Mouse (Mus musculus) cerebellum, adult 8-10 months (tissue): ENCODE measurements at regions not wholly inside any gene's neighbourhood (a gene's known extent, or its start where the extent isn't known, plus 50 kb on each side); places are given as distances from the start of the nearest gene placed in this dataset.
A peak's percentile ranks its signal among the peaks of the same experiment; 100 is the strongest.

Source experiments
- DNase-seq: peaks from one replicate; pipeline ENCODE4 v3.0.0; 2022

- no peak for DNase-seq
Observed at GRCm38 (mm10) chr11:65638211-65638610, 149.9 kb downstream of the Map2k4 start.

GRCm38 (mm10) chr11:65637206-65637605, 150.9 kb downstream of the Map2k4 start:
- no peak for DNase-seq

GRCm38 (mm10) chr11:65635307-65635706, 152.8 kb downstream of the Map2k4 start:
- DNase-seq, result no peak

DNA sequence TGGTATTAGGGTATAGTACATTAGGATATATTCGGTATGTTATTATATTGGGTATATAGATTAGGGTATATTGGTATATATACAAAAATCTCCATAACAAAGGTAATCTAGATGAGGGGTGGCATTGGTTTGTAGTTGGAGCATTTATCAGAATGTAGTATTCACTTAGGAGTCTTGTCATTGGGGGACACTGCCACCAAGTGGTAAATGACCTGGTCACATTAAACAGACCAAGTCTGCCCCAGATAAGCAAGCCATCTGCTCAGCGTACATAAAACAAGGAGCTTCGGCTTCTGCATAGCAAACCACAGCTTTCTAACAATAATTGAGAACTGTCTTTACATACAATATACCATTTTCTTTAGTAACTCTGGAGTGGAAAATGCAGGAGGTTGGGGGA, 156.9 kb downstream of the Map2k4 start:
- DNase-seq, result peak; percentile 37

- DNase-seq, result no peak
Observed at GRCm38 (mm10) chr11:65630436-65630835, 157.7 kb downstream of the Map2k4 start.

GRCm38 (mm10) chr11:65629320-65629719, 158.8 kb downstream of the Map2k4 start:
- no peak for DNase-seq

- no peak for DNase-seq
Observed at GRCm38 (mm10) chr11:65618976-65619375, 169.1 kb downstream of the Map2k4 start.

- DNase-seq, result no peak
Observed at GRCm38 (mm10) chr11:65610536-65610935, 177.6 kb downstream of the Map2k4 start.

- DNase-seq, result no peak
Observed at GRCm38 (mm10) chr11:65609056-65609455, 179.0 kb downstream of the Map2k4 start.

- no peak for DNase-seq
Observed at GRCm38 (mm10) chr11:65597298-65598076, 190.6 kb downstream of the Map2k4 start.

DNA sequence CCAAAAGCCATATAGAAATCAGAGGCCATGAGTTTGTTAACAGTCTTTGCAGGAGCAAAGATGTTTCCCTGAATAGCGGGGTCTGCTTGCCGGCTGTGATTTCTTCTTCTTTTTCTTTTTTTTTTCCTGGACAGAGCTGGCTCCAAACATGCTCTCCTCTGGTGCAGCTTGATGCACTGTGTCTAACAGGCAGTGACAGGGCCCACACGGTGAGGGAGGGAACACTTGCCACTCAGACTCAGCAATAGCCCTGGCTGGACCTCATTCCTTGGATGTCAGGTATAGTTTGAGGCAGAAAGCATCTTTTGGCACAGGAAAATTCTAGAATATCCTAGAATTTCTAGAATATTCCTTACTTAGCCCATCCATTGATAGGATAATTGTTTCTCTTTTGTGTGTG, 199.6 kb downstream of the Map2k4 start:
- DNase-seq, result peak; percentile 22

DNA sequence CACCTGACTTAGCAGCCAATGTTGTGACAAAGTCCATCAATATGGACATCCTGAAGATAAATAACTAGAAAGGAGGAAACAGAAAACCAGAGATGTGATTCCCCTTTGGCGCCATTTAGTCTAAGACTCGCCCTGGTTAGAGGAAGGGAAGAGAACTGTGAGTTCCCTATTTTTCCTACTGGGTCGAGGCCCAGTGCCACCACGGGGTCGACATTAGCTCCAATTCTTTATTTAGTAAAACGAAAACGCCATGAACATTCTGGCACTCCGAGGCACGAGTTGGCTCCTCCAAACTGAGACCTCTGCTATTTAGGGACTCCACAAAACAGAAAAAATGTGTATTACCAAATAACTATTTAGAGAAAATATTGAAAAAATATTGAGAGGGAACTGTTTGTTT, 220.3 kb downstream of the Map2k4 start:
- peak; percentile 6 for DNase-seq

- DNase-seq, result no peak
Observed at GRCm38 (mm10) chr11:65558236-65558635, 229.9 kb downstream of the Map2k4 start.

DNA sequence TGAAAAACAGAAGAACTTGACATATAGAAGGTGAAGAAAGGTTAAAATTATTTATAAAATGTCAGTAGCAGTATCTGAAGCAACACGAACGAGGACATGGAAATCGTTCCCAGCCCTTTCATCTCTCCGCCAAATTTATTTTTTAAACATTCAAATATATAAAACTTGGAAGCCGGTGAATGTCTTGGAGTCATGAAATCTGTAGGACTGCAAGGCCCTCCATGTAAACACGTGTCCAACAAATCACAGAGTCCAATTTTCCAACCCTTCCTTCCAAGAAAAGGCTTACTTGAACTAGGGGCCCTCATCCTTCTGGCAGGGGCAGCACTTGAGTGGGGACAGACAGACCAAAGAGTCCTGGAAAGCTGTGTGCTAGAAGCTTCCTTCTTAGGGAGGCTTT, 237.0 kb downstream of the Map2k4 start:
- DNase-seq, result no peak

- no peak for DNase-seq
Observed at GRCm38 (mm10) chr11:65544281-65544680, 243.8 kb downstream of the Map2k4 start.

GRCm38 (mm10) chr11:65543581-65543980, 244.5 kb downstream of the Map2k4 start:
- DNase-seq, result no peak

GRCm38 (mm10) chr11:65537046-65537630, 251.0 kb downstream of the Map2k4 start:
- DNase-seq, result no peak

GRCm38 (mm10) chr11:65535726-65536442, 252.2 kb downstream of the Map2k4 start:
- no peak for DNase-seq

- DNase-seq, result peak; percentile 7
Observed at GRCm38 (mm10) chr11:65530744-65531143, 257.4 kb downstream of the Map2k4 start.

GRCm38 (mm10) chr11:65505106-65505865, 235.5 kb upstream of the Myocd start:
- DNase-seq, result no peak

DNA sequence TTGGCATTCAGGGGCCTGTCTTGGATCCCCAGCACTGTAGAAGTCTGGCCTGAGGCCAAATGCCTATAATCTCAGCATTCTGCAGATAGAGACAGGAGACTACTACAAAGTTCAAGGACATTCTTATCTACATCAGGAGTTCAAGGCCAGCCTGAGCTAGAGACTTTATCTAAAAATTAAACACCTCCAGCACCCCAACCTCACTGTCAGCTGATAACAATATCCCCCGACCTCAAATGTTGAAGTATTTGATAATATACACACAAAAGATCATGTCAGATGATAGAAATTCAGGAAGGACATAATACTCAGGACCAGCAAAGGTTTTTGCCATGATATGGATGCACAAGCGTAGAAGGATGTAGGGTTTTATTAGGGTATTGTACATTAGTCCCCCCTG, 228.2 kb upstream of the Myocd start:
- no peak for DNase-seq

GRCm38 (mm10) chr11:65497415-65497814, 227.6 kb upstream of the Myocd start:
- DNase-seq, result no peak

DNA sequence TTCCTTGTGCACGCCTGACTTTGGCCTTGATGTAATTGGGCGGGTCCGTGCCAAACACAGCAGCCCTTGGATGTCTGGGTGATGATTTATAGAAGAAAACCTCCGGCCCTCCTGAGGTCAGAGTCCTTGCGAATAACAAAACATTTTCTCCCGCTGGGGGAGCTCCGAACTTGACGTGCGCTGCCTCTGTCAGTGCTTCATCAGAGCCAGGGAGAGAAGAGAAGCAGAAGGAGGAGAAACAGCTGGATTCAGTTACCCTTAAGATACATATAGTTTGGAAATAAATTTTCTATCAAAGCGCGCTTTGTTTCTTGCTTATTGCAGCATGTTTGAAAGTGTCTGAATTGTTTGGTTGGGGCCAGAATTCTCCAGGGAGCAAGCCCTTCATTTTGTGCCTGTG, 225.2 kb upstream of the Myocd start:
- no peak for DNase-seq
